Mouse (Mus musculus) spleen, postnatal 36 days (tissue): Measurements from ENCODE around the gene Arl5c.
A peak's percentile ranks its signal among the peaks of the same experiment; 100 is the strongest.

Experiments used
- DNase-seq, 2 experiments: peaks; one replicate each; pipeline ENCODE4 v3.0.0; 2022; ENCODE audit warnings: low spot score in 2 of 2, mixed read lengths in 1 of 2

Arl5c gene

GRCm38 (mm10) chr11:98019883-98020610 lies 24.1 kb upstream of the Arl5c start:
- no peak for DNase-seq

- peak in 1 of 2 experiments; percentile 51 for DNase-seq
Measured at GRCm38 (mm10) chr11:98018858-98019641, 23.1 kb upstream of the Arl5c start.

GRCm38 (mm10) chr11:98018222-98018621 lies 22.2 kb upstream of the Arl5c start:
- DNase-seq: no peak

- no peak for DNase-seq
Measured at GRCm38 (mm10) chr11:98016824-98017223, 20.8 kb upstream of the Arl5c start.

- no peak for DNase-seq
Measured at GRCm38 (mm10) chr11:98016177-98016576, 20.2 kb upstream of the Arl5c start.

- DNase-seq: no peak
Measured at GRCm38 (mm10) chr11:98012831-98013230, 16.9 kb upstream of the Arl5c start.

- no peak for DNase-seq
Measured at GRCm38 (mm10) chr11:98011716-98012115, 15.7 kb upstream of the Arl5c start.

GRCm38 (mm10) chr11:98008087-98008486 lies 12.1 kb upstream of the Arl5c start:
- DNase-seq: no peak

GRCm38 (mm10) chr11:98005686-98006085 lies 9.7 kb upstream of the Arl5c start:
- no peak for DNase-seq

- no peak for DNase-seq
Measured at GRCm38 (mm10) chr11:98005076-98005475, 9.1 kb upstream of the Arl5c start.

GRCm38 (mm10) chr11:98004161-98004560 lies 8.2 kb upstream of the Arl5c start:
- DNase-seq: no peak

GRCm38 (mm10) chr11:98003171-98003671 lies 7.2 kb upstream of the Arl5c start:
- peak; percentile 50 to 57 for DNase-seq

- peak; percentile 84 to 88 for DNase-seq
Measured at GRCm38 (mm10) chr11:98002627-98003026, 6.6 kb upstream of the Arl5c start.

- no peak for DNase-seq
Measured at GRCm38 (mm10) chr11:98001986-98002385, 6.0 kb upstream of the Arl5c start.

GRCm38 (mm10) chr11:98001351-98001824 lies 5.4 kb upstream of the Arl5c start:
- DNase-seq: peak; percentile 68 to 70

- DNase-seq: peak; percentile 89 to 90
Measured at GRCm38 (mm10) chr11:98000378-98001140, 4.6 kb upstream of the Arl5c start.

GRCm38 (mm10) chr11:97999748-98000147 lies 3.8 kb upstream of the Arl5c start:
- DNase-seq: peak in 1 of 2 experiments; percentile 41

GRCm38 (mm10) chr11:97998898-97999608 lies 3.1 kb upstream of the Arl5c start:
- DNase-seq: peak; percentile 87 to 88

GRCm38 (mm10) chr11:97998074-97998793 lies 2.3 kb upstream of the Arl5c start:
- DNase-seq: peak; percentile 55 to 61

GRCm38 (mm10) chr11:97997387-97997960 lies 1.5 kb upstream of the Arl5c start:
- DNase-seq: no peak
